Mouse (Mus musculus): Measurements from ENCODE around the gene Scyl1. TPM values are rescaled to one million over a fixed set of nuclear protein-coding genes. Genes with fewer than 3 reads are reported as not detected.

Gene Scyl1
- polyA plus RNA-seq, 1 experiment from 2014 or later = 82.9 TPM

- Histone ChIP-seq H3K9me3 (ENCODE audit: low read length) (no peaks in the 10 kb centered on the region), H3K36me3 (ENCODE audit: insufficient read depth, low read length) (no peaks in the 10 kb centered on the region), H3K4me1 (ENCODE audit: insufficient read depth, low read length) (peaks cover 13% of the 10 kb centered on the region), H3K9ac (replicated peaks; ENCODE audit: low read length) (no peak overlapping the region), H3K4me3 (ENCODE audit: low read length) (no peak overlapping the region), H3K27ac (ENCODE audit: low read length) (no peak overlapping the region), H3K4me2 (replicated peaks; ENCODE audit: low read depth, low read length) (no peak overlapping the region), H3K27me3 (ENCODE audit: insufficient read depth, low read length) (peaks cover 23% of the 10 kb centered on the region)
- no peak for ATAC-seq (ENCODE audit: low FRiP score, low TSS enrichment)
- 77% methylated on average over 6 of the region's 6 CpGs for WGBS
These were observed 21.7 kb downstream of the Scyl1 start for GRCm38 (mm10) chr19:5749476-5749875.

DNA sequence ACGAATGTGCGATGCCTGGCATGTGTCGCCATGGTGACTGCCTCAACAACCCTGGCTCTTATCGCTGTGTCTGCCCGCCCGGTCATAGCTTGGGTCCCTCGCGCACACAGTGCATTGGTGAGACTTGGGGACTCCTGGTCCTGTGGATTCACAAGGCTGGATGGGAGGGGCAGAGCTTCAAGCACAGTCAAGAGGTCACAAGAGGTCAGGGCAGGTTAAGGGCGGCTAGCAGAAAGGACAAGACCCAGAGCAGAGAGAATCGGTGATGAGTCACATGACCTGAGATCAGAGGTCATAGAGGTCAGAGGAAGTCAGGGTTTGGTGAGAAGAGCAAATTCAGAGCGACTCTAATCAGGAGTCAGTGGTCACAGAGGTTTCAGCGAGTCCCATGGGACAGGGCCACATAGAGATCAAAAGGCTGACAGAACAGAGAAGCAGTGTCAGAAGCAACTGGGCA is 24.3 kb downstream of the Scyl1 start:
- Histone ChIP-seq H3K9me3 (ENCODE audit: low read length) (no peaks in the 10 kb centered on the region), H3K4me1 (ENCODE audit: insufficient read depth, low read length) (peaks cover 32% of the 10 kb centered on the region), H3K4me3 (ENCODE audit: low read length) (no peak overlapping the region), H3K4me2 (replicated peaks; ENCODE audit: low read depth, low read length) (no peak overlapping the region), H3K9ac (replicated peaks; ENCODE audit: low read length) (no peak overlapping the region), H3K27me3 (ENCODE audit: insufficient read depth, low read length) (peaks cover 23% of the 10 kb centered on the region), H3K27ac (ENCODE audit: low read length) (no peak overlapping the region), H3K36me3 (ENCODE audit: insufficient read depth, low read length) (no peaks in the 10 kb centered on the region)
- no peak for ATAC-seq (ENCODE audit: low FRiP score, low TSS enrichment)
- WGBS = 47% methylated on average over 12 of the region's 12 CpGs

DNA sequence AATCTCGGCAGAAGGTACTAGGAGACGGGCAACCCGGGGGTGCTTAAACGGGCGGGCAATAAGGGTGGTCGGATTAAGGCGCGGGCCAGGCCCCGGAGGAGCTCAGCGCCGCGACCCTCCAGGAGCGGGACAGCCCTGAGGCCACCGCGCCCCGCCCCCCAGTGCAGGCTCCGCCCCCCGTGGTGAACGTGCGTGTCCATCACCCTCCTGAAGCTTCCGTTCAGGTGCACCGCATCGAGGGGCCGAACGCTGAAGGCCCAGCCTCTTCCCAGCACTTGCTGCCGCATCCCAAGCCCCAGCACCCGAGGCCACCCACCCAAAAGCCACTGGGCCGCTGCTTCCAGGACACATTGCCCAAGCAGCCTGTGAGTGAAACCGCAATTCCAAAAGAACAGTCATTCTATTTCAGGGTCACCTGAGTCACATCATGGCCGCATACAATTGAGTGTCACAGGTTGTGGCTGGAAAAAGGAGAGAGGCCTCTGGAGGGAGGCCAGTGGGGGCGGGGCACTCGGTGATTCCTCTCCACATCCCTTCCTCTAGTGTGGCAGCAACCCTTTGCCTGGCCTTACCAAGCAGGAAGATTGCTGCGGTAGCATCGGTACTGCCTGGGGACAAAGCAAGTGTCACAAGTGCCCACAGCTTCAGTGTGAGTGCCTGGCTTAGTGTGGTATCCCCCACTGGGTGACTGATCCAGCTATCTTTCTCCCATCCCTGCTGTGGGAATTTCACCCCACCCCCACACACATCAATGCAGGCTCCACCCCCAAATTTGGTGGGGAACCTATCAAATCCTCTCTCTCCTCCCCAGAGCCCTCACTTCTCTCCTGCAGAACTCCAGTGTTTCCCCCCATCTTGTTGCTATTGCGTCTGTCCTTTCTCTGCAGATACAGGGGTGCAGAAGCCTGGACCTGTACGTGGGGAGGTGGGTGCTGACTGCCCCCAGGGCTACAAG is 25.2 kb downstream of the Scyl1 start:
- peak overlapping the region; percentile 34 for H3K4me3 ChIP-seq (ENCODE audit: low read length)
- no peak for ATAC-seq (ENCODE audit: low FRiP score, low TSS enrichment)
- H3K4me1 ChIP-seq (ENCODE audit: insufficient read depth, low read length) = peaks cover 38% of the 10 kb centered on the region
- H3K9ac ChIP-seq (replicated peaks; ENCODE audit: low read length) = peak overlapping the region; percentile 33
- WGBS = 8% methylated on average over 36 of the region's 36 CpGs
- peak overlapping the region; percentile 55 for H3K4me2 ChIP-seq (replicated peaks; ENCODE audit: low read depth, low read length)
- no peaks in the 10 kb centered on the region for H3K9me3 ChIP-seq (ENCODE audit: low read length)
- peaks cover 16% of the 10 kb centered on the region for H3K27me3 ChIP-seq (ENCODE audit: insufficient read depth, low read length)
- H3K36me3 ChIP-seq (ENCODE audit: insufficient read depth, low read length) = no peaks in the 10 kb centered on the region
- no peak overlapping the region for H3K27ac ChIP-seq (ENCODE audit: low read length)

DNA sequence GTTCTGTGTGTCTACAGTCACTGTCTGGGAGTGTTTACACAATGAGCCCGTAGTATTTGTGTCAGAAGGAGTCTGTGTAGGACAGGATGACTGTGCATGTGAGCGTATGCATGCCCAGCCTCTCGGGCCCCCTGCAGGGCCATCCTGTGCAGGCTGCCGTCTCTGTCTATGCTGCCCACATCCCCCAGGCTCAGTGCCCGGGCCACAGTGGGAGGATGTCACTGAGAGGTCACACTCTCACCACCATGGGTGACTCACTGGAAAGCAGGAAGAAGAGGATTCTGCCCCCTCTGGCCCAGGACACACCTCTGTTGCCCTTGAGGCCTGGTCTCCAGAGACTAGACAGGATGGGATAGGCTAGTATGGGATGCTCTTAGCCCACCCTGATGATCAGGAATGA is 27.6 kb downstream of the Scyl1 start:
- H3K4me1 ChIP-seq (ENCODE audit: insufficient read depth, low read length) = peaks cover 48% of the 10 kb centered on the region
- H3K4me2 ChIP-seq (replicated peaks; ENCODE audit: low read depth, low read length) = peak overlapping the region; percentile 99; the same call in 1 of the 2 replicates
- WGBS = 44% methylated on average over 5 of the region's 5 CpGs
- no peak for ATAC-seq (ENCODE audit: low FRiP score, low TSS enrichment)
- H3K9ac ChIP-seq (replicated peaks; ENCODE audit: low read length) = no peak overlapping the region
- H3K36me3 ChIP-seq (ENCODE audit: insufficient read depth, low read length) = no peaks in the 10 kb centered on the region
- H3K4me3 ChIP-seq (ENCODE audit: low read length) = no peak overlapping the region
- H3K9me3 ChIP-seq (ENCODE audit: low read length) = no peaks in the 10 kb centered on the region
- H3K27ac ChIP-seq (ENCODE audit: low read length) = no peak overlapping the region
- no peaks in the 10 kb centered on the region for H3K27me3 ChIP-seq (ENCODE audit: insufficient read depth, low read length)

GRCm38 (mm10) chr19:5742241-5742641 is 29.0 kb downstream of the Scyl1 start:
- Histone ChIP-seq H3K4me3 (ENCODE audit: low read length) (peak overlapping the region; percentile 76), H3K4me2 (replicated peaks; ENCODE audit: low read depth, low read length) (peak overlapping the region; percentile 99), H3K4me1 (ENCODE audit: insufficient read depth, low read length) (peaks cover 48% of the 10 kb centered on the region), H3K9ac (replicated peaks; ENCODE audit: low read length) (peak overlapping the region; percentile 94), H3K36me3 (ENCODE audit: insufficient read depth, low read length) (no peaks in the 10 kb centered on the region), H3K27ac (ENCODE audit: low read length) (peak overlapping the region; percentile 78), H3K27me3 (ENCODE audit: insufficient read depth, low read length) (no peaks in the 10 kb centered on the region), H3K9me3 (ENCODE audit: low read length) (no peaks in the 10 kb centered on the region)
- ATAC-seq (ENCODE audit: low FRiP score, low TSS enrichment) = peak; percentile 25; the same call in 1 of the 2 replicates
- WGBS = under 1% methylated on average over 32 of the region's 32 CpGs

- Histone ChIP-seq H3K4me2 (replicated peaks; ENCODE audit: low read depth, low read length) (peak overlapping the region; percentile 99), H3K9me3 (ENCODE audit: low read length) (no peaks in the 10 kb centered on the region), H3K27ac (ENCODE audit: low read length) (peak overlapping the region; percentile 78), H3K4me1 (ENCODE audit: insufficient read depth, low read length) (peaks cover 48% of the 10 kb centered on the region), H3K4me3 (ENCODE audit: low read length) (peak overlapping the region; percentile 76), H3K36me3 (ENCODE audit: insufficient read depth, low read length) (no peaks in the 10 kb centered on the region), H3K9ac (replicated peaks; ENCODE audit: low read length) (peak overlapping the region; percentile 94), H3K27me3 (ENCODE audit: insufficient read depth, low read length) (no peaks in the 10 kb centered on the region)
- WGBS = under 1% methylated on average over 42 of the region's 55 CpGs
- peak; percentile 73; the same call in 1 of the 2 replicates for ATAC-seq (ENCODE audit: low FRiP score, low TSS enrichment)
These were observed 29.5 kb downstream of the Scyl1 start for GRCm38 (mm10) chr19:5741641-5742240.

DNA sequence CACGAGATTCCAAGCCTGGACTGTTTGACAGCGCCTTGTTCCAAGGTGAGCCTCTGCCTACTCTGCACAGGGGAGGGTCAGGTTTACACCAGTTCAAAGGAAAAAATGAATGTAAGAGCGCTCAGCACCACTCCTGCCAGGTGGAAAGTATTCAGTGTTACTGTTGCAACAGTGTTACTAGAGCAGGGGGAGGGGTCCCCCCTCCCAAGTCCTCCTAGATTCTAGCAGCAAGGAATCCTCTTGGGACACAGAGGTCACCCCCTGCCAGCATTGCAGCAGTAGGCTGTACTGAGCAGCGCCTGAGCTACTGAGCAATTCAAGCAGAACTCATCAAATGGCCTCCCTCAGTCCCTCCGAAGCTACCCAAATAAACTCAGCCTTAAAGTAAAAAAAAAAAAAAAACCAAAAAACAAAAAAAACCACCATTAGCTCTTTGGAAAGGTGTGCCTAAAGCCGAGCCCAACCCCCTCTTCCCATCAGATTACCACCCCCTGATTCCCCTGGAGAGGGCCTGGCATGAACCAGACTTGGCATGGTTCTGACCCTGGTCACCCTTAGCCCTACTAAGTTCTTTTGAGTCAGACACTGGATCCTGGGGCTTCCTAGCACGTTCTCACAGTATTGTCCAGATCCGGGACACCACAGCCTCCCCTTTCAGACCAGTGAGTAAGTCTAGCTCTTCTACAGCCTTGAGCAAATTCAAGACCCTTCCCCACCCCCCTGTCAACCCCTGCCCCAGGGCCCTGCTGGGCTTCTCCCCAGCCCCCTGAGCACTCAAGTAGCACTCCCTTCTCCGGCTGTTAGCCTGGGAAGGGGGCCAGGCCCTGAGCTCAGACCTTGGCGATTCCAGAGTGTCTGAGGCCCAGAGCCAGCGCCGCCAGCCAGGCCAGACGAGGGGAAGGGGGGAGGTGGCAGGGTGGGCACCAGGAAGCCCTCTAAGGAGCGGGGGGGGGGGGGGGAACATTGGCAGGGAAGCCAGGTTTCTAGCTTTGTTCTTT is 30.6 kb downstream of the Scyl1 start, which contains the start of gene Ltbp3:
Ltbp3 (plus strand) TSS at position 585 of the 998 bp plus-strand sequence.
- H3K36me3 ChIP-seq (ENCODE audit: insufficient read depth, low read length) = no peaks in the 10 kb centered on the region
- H3K4me2 ChIP-seq (replicated peaks; ENCODE audit: low read depth, low read length) = peak within 1 kb of the TSS; percentile 99
- 28% methylated on average over 10 of the region's 14 CpGs for WGBS
- H3K9ac ChIP-seq (replicated peaks; ENCODE audit: low read length) = peak within 1 kb of the TSS; percentile 94
- no peaks in the 10 kb centered on the region for H3K9me3 ChIP-seq (ENCODE audit: low read length)
- no peaks in the 10 kb centered on the region; the same call in 1 of the 2 replicates for H3K27me3 ChIP-seq (ENCODE audit: insufficient read depth, low read length)
- peak within 1 kb of the TSS; percentile 76 for H3K4me3 ChIP-seq (ENCODE audit: low read length)
- H3K27ac ChIP-seq (ENCODE audit: low read length) = peak within 1 kb of the TSS; percentile 78
- peak; percentile 41; the same call in 1 of the 2 replicates for ATAC-seq (ENCODE audit: low FRiP score, low TSS enrichment)
- peaks cover 41% of the 10 kb centered on the region for H3K4me1 ChIP-seq (ENCODE audit: insufficient read depth, low read length)

DNA sequence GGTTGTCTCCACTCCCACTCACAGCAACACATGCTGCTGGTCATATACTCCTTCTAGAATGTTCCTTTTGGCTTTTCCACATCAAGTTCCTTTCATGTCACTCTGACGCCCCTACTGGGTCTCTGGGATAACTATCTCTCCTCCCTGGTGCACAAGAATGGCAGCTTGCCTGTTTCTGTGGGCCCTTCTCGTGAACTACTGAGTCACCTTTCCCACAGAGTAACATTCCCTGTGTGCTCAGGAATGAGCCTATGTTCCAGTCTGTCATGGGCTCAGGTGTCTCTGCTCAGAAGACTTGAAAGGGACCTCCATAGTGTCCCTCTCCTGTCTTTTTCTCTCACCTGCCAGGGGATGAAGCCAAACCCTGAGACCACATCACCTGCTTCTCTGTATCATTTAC is 31.8 kb downstream of the Scyl1 start:
- ATAC-seq (ENCODE audit: low FRiP score, low TSS enrichment) = no peak
- Histone ChIP-seq H3K27me3 (ENCODE audit: insufficient read depth, low read length) (peaks cover 3% of the 10 kb centered on the region; the same call in 1 of the 2 replicates), H3K4me3 (ENCODE audit: low read length) (no peak overlapping the region), H3K36me3 (ENCODE audit: insufficient read depth, low read length) (no peaks in the 10 kb centered on the region), H3K9me3 (ENCODE audit: low read length) (no peaks in the 10 kb centered on the region), H3K4me1 (ENCODE audit: insufficient read depth, low read length) (peaks cover 34% of the 10 kb centered on the region), H3K4me2 (replicated peaks; ENCODE audit: low read depth, low read length) (no peak overlapping the region), H3K9ac (replicated peaks; ENCODE audit: low read length) (no peak overlapping the region), H3K27ac (ENCODE audit: low read length) (no peak overlapping the region)
- WGBS = 43% methylated on average over 2 of the region's 2 CpGs

GRCm38 (mm10) chr19:5734325-5734724 is 36.9 kb downstream of the Scyl1 start:
- 0 out of 2 replicates have a peak, but pooled peaks cover 5% of the 10 kb centered on the region for H3K36me3 ChIP-seq (ENCODE audit: insufficient read depth, low read length)
- no peak overlapping the region for H3K27ac ChIP-seq (ENCODE audit: low read length)
- 82% methylated on average over 9 of the region's 9 CpGs for WGBS
- ATAC-seq (ENCODE audit: low FRiP score, low TSS enrichment) = no peak
- H3K9ac ChIP-seq (replicated peaks; ENCODE audit: low read length) = no peak overlapping the region
- H3K9me3 ChIP-seq (ENCODE audit: low read length) = no peaks in the 10 kb centered on the region
- H3K4me3 ChIP-seq (ENCODE audit: low read length) = no peak overlapping the region
- H3K27me3 ChIP-seq (ENCODE audit: insufficient read depth, low read length) = peaks cover 3% of the 10 kb centered on the region; the same call in 1 of the 2 replicates
- peaks cover 22% of the 10 kb centered on the region for H3K4me1 ChIP-seq (ENCODE audit: insufficient read depth, low read length)
- no peak overlapping the region for H3K4me2 ChIP-seq (replicated peaks; ENCODE audit: low read depth, low read length)
